10 mouse cellular contexts compared by ENCODE assay signal in genomic region chr2:167671101-167671633, GRCm38 (mm10). TPM values are rescaled to one million over a fixed set of nuclear protein-coding genes. Genes with fewer than 3 reads are reported as not detected.
DNase-seq lines count a peak whose midpoint lies in the region; ATAC-seq and TF ChIP-seq lines count a peak whose summit lies in the region.
"Had no signal": no experiment of that assay in that cellular context is flagged by ENCODE, and none has a peak within 500 bp of the region (broad histone marks: within the 10 kb centered on the region; RNA-seq: fewer than 3 reads in every experiment).

No protein-coding gene starts in this region.

- TF ChIP-seq EP300 in lung, postnatal 0 days (IDR thresholded peaks at IDR 0.05): no peak
- TF ChIP-seq EP300 in liver, postnatal 0 days (IDR thresholded peaks at IDR 0.05; ENCODE audit: low read depth): no peak

- no peaks in the 10 kb centered on the region for H3K9me3 ChIP-seq in lung, postnatal 0 days (ENCODE audit: low read length)
- H3K9me3 ChIP-seq in liver, postnatal 0 days (ENCODE audit: low read length): no peaks in the 10 kb centered on the region
- H3K9me3 ChIP-seq in forebrain, embryonic 15.5 days: no peaks in the 10 kb centered on the region

- 74% methylated on average over 5 of the region's 5 CpGs for WGBS in lung, postnatal 0 days
- WGBS in lung, adult 2 months: 49% methylated on average over 5 of the region's 5 CpGs
- WGBS in liver, postnatal 0 days (ENCODE audit: insufficient replicate concordance): 82% methylated on average over 5 of the region's 5 CpGs
- 89% methylated on average over 5 of the region's 5 CpGs for WGBS in forebrain, embryonic 15.5 days

- 0 out of 2 replicates have a peak overlapping the region, but pooled peaks have one; percentile 20 for H3K27ac ChIP-seq in lung, postnatal 0 days (ENCODE audit: low read length)
- 0 out of 2 replicates have a peak overlapping the region, but pooled peaks have one; percentile 9 for H3K27ac ChIP-seq in liver, postnatal 0 days (ENCODE audit: low read depth)
- no peak overlapping the region for H3K27ac ChIP-seq in forebrain, embryonic 15.5 days (replicated peaks)
- H3K27ac ChIP-seq: hindbrain, embryonic 14.5 days had no signal

- no peak for TF ChIP-seq POLR2A in lung, adult 2 months (IDR thresholded peaks at IDR 0.05; ENCODE audit: borderline replicate concordance, extremely low read depth, low read depth, low read length)

- intact Hi-C loops in gastrocnemius, postnatal 14 days (cut with DNase I; ENCODE audit: low total_unique reads): no loop called here
- intact Hi-C loops in gastrocnemius, postnatal 36 days (cut with DNase I): no loop called here

- TF ChIP-seq CTCF in lung, postnatal 0 days (IDR thresholded peaks at IDR 0.05): no peak
- TF ChIP-seq CTCF in lung, adult 2 months (IDR thresholded peaks at IDR 0.05; ENCODE audit: insufficient read depth, low read length): no peak
- no peak for TF ChIP-seq CTCF in liver, postnatal 0 days (IDR thresholded peaks at IDR 0.05; ENCODE audit: low read depth)

- no peak overlapping the region for H3K4me2 ChIP-seq in lung, postnatal 0 days (replicated peaks; ENCODE audit: low read depth, low read length)
- H3K4me2 ChIP-seq in liver, postnatal 0 days (ENCODE audit: low read depth, low read length): peak overlapping the region; percentile 55
- no peak overlapping the region for H3K4me2 ChIP-seq in forebrain, embryonic 15.5 days (replicated peaks)
- H3K4me2 ChIP-seq: hindbrain, embryonic 14.5 days; lung, embryonic 14.5 days had no signal

- peak; percentile 19 for DNase-seq in gastrocnemius, postnatal 14 days
- no peak for DNase-seq in gastrocnemius, postnatal 36 days
- peak; percentile 59 for DNase-seq in lung, postnatal 0 days (ENCODE audit: low spot score)
- no peak for DNase-seq in lung, adult 2 months
- peak; percentile 50 for DNase-seq in kidney, postnatal 10 days
- DNase-seq in liver, postnatal 0 days: no peak
- DNase-seq in layer of hippocampus, adult 8-10 months (ENCODE audit: low spot score in 2 of 2): no peak
- DNase-seq: lung, embryonic 14.5 days had no signal

- no peak overlapping the region for H3K9ac ChIP-seq in lung, postnatal 0 days (replicated peaks; ENCODE audit: low read depth)
- no peak overlapping the region for H3K9ac ChIP-seq in liver, postnatal 0 days (replicated peaks)
- H3K9ac ChIP-seq in forebrain, embryonic 15.5 days (replicated peaks): no peak overlapping the region
- H3K9ac ChIP-seq: hindbrain, embryonic 14.5 days; lung, embryonic 14.5 days had no signal

- H3K27me3 ChIP-seq in lung, postnatal 0 days (replicated peaks; ENCODE audit: insufficient read depth, low read length): no peaks in the 10 kb centered on the region
- H3K27me3 ChIP-seq in liver, postnatal 0 days (ENCODE audit: insufficient read depth, low read length): no peaks in the 10 kb centered on the region
- no peaks in the 10 kb centered on the region for H3K27me3 ChIP-seq in forebrain, embryonic 15.5 days

- no peak overlapping the region for H3K4me3 ChIP-seq in lung, postnatal 0 days (ENCODE audit: low read depth, low read length)
- no peak overlapping the region for H3K4me3 ChIP-seq in lung, adult 2 months (replicated peaks; ENCODE audit: extremely low read depth, low read depth, low read length)
- H3K4me3 ChIP-seq in liver, postnatal 0 days (ENCODE audit: low read depth, low read length): no peak overlapping the region
- no peak overlapping the region for H3K4me3 ChIP-seq in forebrain, embryonic 15.5 days

- no peaks in the 10 kb centered on the region; the same call in 1 of the 2 replicates for H3K4me1 ChIP-seq in lung, postnatal 0 days (ENCODE audit: insufficient read depth, low read depth, low read length)
- no peaks in the 10 kb centered on the region; the same call in 1 of the 2 replicates for H3K4me1 ChIP-seq in lung, adult 2 months (ENCODE audit: control insufficient read depth, insufficient read depth, low read length)
- H3K4me1 ChIP-seq in liver, postnatal 0 days (ENCODE audit: insufficient read depth): peaks cover 19% of the 10 kb centered on the region
- no peaks in the 10 kb centered on the region for H3K4me1 ChIP-seq in forebrain, embryonic 15.5 days

- peak; percentile 40 for ATAC-seq in lung, postnatal 0 days
- no peak for ATAC-seq in liver, postnatal 0 days
- ATAC-seq in forebrain, embryonic 15.5 days (replicated peaks): no peak

- H3K36me3 ChIP-seq in lung, postnatal 0 days (ENCODE audit: insufficient read depth, low read length): no peaks in the 10 kb centered on the region
- H3K36me3 ChIP-seq in liver, postnatal 0 days (replicated peaks; ENCODE audit: insufficient read depth, low read length): no peaks in the 10 kb centered on the region
- H3K36me3 ChIP-seq in forebrain, embryonic 15.5 days: no peaks in the 10 kb centered on the region

RNA-seq across cellular contexts. Expression of gene Gm20431, which starts 9.9 kb away (rescaled TPM):
- total RNA-seq in gastrocnemius, postnatal 14 days (2021): 10 to 100 TPM; 10.3 to 12.3 TPM
- 10 to 100 TPM in 1 of 2 experiments, 1 to 10 TPM in 1; 6.3 to 11.4 TPM for total RNA-seq in gastrocnemius, postnatal 36 days (2021)
- polyA plus RNA-seq in lung, postnatal 0 days (2015; fragmentation: Nextera tagmentation; extraction: Ambion mirVana): 5.2 and 8.4 TPM in 2 replicates
- polyA plus RNA-seq in lung, adult 2 months (2012; rRNA removed): 11.3 and 11.6 TPM in 2 replicates
- 1.7 and 2.4 TPM in 2 replicates for polyA plus RNA-seq in liver, postnatal 0 days (2015; fragmentation: Nextera tagmentation; extraction: Ambion mirVana)
- total RNA-seq in layer of hippocampus, adult 8-10 months (2022): 10 to 100 TPM; 35.0 to 46.6 (median 40.9) TPM
- 8.6 and 12.3 TPM in 2 replicates for polyA plus RNA-seq in forebrain, embryonic 15.5 days (2015; fragmentation: Nextera tagmentation; extraction: Ambion mirVana)

RNA-seq across cellular contexts. Expression of gene Cebpb, which starts 17.5 kb away (rescaled TPM):
- total RNA-seq in gastrocnemius, postnatal 14 days (2021): 100 to 1,000 TPM in 1 of 2 experiments, 10 to 100 TPM in 1; 66.9 to 120 TPM
- total RNA-seq in gastrocnemius, postnatal 36 days (2021): 100 to 1,000 TPM; 115 to 129 TPM
- 108 and 122 TPM in 2 replicates for polyA plus RNA-seq in lung, postnatal 0 days (2015; fragmentation: Nextera tagmentation; extraction: Ambion mirVana)
- 295 and 767 TPM in 2 replicates for polyA plus RNA-seq in lung, adult 2 months (2012; rRNA removed)
- polyA plus RNA-seq in liver, postnatal 0 days (2015; fragmentation: Nextera tagmentation; extraction: Ambion mirVana): 27.5 and 43.6 TPM in 2 replicates
- total RNA-seq in layer of hippocampus, adult 8-10 months (2022): 10 to 100 TPM; 21.3 to 37.2 (median 25.6) TPM
- 1.6 and 1.8 TPM in 2 replicates for polyA plus RNA-seq in forebrain, embryonic 15.5 days (2015; fragmentation: Nextera tagmentation; extraction: Ambion mirVana)

RNA-seq across cellular contexts. Expression of gene Tmem189, which starts 18.5 kb away (rescaled TPM):
- total RNA-seq in gastrocnemius, postnatal 14 days (2021): 10 to 100 TPM; 18.1 to 22.8 TPM
- 10 to 100 TPM; 14.9 to 15.6 TPM for total RNA-seq in gastrocnemius, postnatal 36 days (2021)
- 51.7 and 55.1 TPM in 2 replicates for polyA plus RNA-seq in lung, postnatal 0 days (2015; fragmentation: Nextera tagmentation; extraction: Ambion mirVana)
- polyA plus RNA-seq in lung, adult 2 months (2012; rRNA removed): 113 and 138 TPM in 2 replicates
- 9.8 and 10.1 TPM in 2 replicates for polyA plus RNA-seq in liver, postnatal 0 days (2015; fragmentation: Nextera tagmentation; extraction: Ambion mirVana)
- total RNA-seq in layer of hippocampus, adult 8-10 months (2022): 10 to 100 TPM; 44.5 to 47.5 (median 46.8) TPM
- polyA plus RNA-seq in forebrain, embryonic 15.5 days (2015; fragmentation: Nextera tagmentation; extraction: Ambion mirVana): 30.1 and 31.5 TPM in 2 replicates

RNA-seq across cellular contexts. Expression of gene Ube2v1, which starts 39.3 kb away (rescaled TPM):
- total RNA-seq in gastrocnemius, postnatal 14 days (2021): 100 to 1,000 TPM; 158 to 180 TPM
- total RNA-seq in gastrocnemius, postnatal 36 days (2021): 100 to 1,000 TPM; 160 to 167 TPM
- 166 and 184 TPM in 2 replicates for polyA plus RNA-seq in lung, postnatal 0 days (2015; fragmentation: Nextera tagmentation; extraction: Ambion mirVana)
- polyA plus RNA-seq in lung, adult 2 months (2012; rRNA removed): 102 and 135 TPM in 2 replicates
- 122 TPM in 2 replicates for polyA plus RNA-seq in liver, postnatal 0 days (2015; fragmentation: Nextera tagmentation; extraction: Ambion mirVana)
- 100 to 1,000 TPM; 196 to 224 (median 216) TPM for total RNA-seq in layer of hippocampus, adult 8-10 months (2022)
- 267 and 269 TPM in 2 replicates for polyA plus RNA-seq in forebrain, embryonic 15.5 days (2015; fragmentation: Nextera tagmentation; extraction: Ambion mirVana)

Comparison
In these comparisons a context has a peak if more than half of its experiments do, and no peak if none do; other contexts are left out.
1. DNase-seq: peak in gastrocnemius, postnatal 14 days (single experiment), lung, postnatal 0 days (single experiment) and kidney, postnatal 10 days (single experiment); none in gastrocnemius, postnatal 36 days (0 of 2), lung, adult 2 months (single experiment), liver, postnatal 0 days (single experiment) and layer of hippocampus, adult 8-10 months (0 of 2).
2. RNA of gene Cebpb, which starts 17.5 kb away (polyA plus RNA-seq): 295 to 767 TPM in lung, adult 2 months, 108 to 122 TPM in lung, postnatal 0 days and 27.5 to 43.6 TPM in liver, postnatal 0 days; 1.6 to 1.8 TPM in forebrain, embryonic 15.5 days; every median in the first group is over 10 times any median in the second.